Mouse (Mus musculus): ENCODE data around the gene Ubqln3. TPM values are rescaled to one million over a fixed set of nuclear protein-coding genes. Genes with fewer than 3 reads are reported as not detected.

The Ubqln3 gene
- not detected in 2 replicates for polyA plus RNA-seq (2016; fragmentation: Nextera tagmentation; extraction: Ambion mirVana)

- Histone ChIP-seq H3K27ac (no peak within 1 kb of the TSS), H3K4me1 (no peaks in the 10 kb centered on the region), H3K27me3 (ENCODE audit: low read depth, poor library complexity, severe bottlenecking) (no peaks in the 10 kb centered on the region), H3K9me3 (replicated peaks) (no peaks in the 10 kb centered on the region), H3K4me3 (no peak within 1 kb of the TSS), H3K36me3 (no peaks in the 10 kb centered on the region)
- WGBS, result 87% methylated on average over 3 of the region's 3 CpGs
- no peak for DNase-seq (ENCODE audit: low spot score)
Observed at GRCm38 (mm10) chr7:104143179-104143578, at the start of gene Ubqln3. Ubqln3 (minus strand) TSS chr7:104143279.

GRCm38 (mm10) chr7:104191275-104191674, 48.2 kb upstream of the Ubqln3 start:
- H3K27ac ChIP-seq, result no peak overlapping the region
- no peaks in the 10 kb centered on the region for H3K4me1 ChIP-seq
- no peak overlapping the region for H3K4me3 ChIP-seq
- H3K27me3 ChIP-seq (ENCODE audit: low read depth, poor library complexity, severe bottlenecking), result no peaks in the 10 kb centered on the region
- no peak for DNase-seq (ENCODE audit: low spot score)
- no peaks in the 10 kb centered on the region for H3K9me3 ChIP-seq (replicated peaks)
- H3K36me3 ChIP-seq, result no peaks in the 10 kb centered on the region
- 58% methylated on average over 9 of the region's 9 CpGs for WGBS

GRCm38 (mm10) chr7:104183292-104183691, 40.2 kb upstream of the Ubqln3 start, which contains the start of gene Olfr648:
Olfr648 (minus strand) TSS chr7:104183392.
- H3K27ac ChIP-seq, result no peak within 1 kb of the TSS
- WGBS, result 85% methylated on average over 2 of the region's 2 CpGs
- H3K4me1 ChIP-seq, result no peaks in the 10 kb centered on the region
- H3K36me3 ChIP-seq, result no peaks in the 10 kb centered on the region
- no peaks in the 10 kb centered on the region for H3K9me3 ChIP-seq (replicated peaks)
- no peak within 1 kb of the TSS for H3K4me3 ChIP-seq
- no peaks in the 10 kb centered on the region for H3K27me3 ChIP-seq (ENCODE audit: low read depth, poor library complexity, severe bottlenecking)
- no peak for DNase-seq (ENCODE audit: low spot score)

GRCm38 (mm10) chr7:104179074-104179473, 36.0 kb upstream of the Ubqln3 start:
- no peaks in the 10 kb centered on the region for H3K36me3 ChIP-seq
- no peak for DNase-seq (ENCODE audit: low spot score)
- no peaks in the 10 kb centered on the region for H3K27me3 ChIP-seq (ENCODE audit: low read depth, poor library complexity, severe bottlenecking)
- no peaks in the 10 kb centered on the region for H3K9me3 ChIP-seq (replicated peaks)
- no peak overlapping the region for H3K4me3 ChIP-seq
- H3K4me1 ChIP-seq, result no peaks in the 10 kb centered on the region
- H3K27ac ChIP-seq, result no peak overlapping the region
- WGBS, result 90% methylated on average over 1 of the region's 1 CpGs

- H3K4me3 ChIP-seq, result no peak overlapping the region
- H3K27ac ChIP-seq, result no peak overlapping the region
- no peak for DNase-seq (ENCODE audit: low spot score)
- H3K9me3 ChIP-seq (replicated peaks), result no peaks in the 10 kb centered on the region
- H3K36me3 ChIP-seq, result no peaks in the 10 kb centered on the region
- 83% methylated on average over 5 of the region's 5 CpGs for WGBS
- no peaks in the 10 kb centered on the region for H3K27me3 ChIP-seq (ENCODE audit: low read depth, poor library complexity, severe bottlenecking)
- H3K4me1 ChIP-seq, result no peaks in the 10 kb centered on the region
Observed at GRCm38 (mm10) chr7:104178422-104179054, 35.5 kb upstream of the Ubqln3 start.

- DNase-seq (ENCODE audit: low spot score), result no peak
- Histone ChIP-seq H3K9me3 (replicated peaks) (no peaks in the 10 kb centered on the region), H3K27me3 (ENCODE audit: low read depth, poor library complexity, severe bottlenecking) (no peaks in the 10 kb centered on the region), H3K36me3 (no peaks in the 10 kb centered on the region), H3K4me3 (no peak overlapping the region), H3K4me1 (no peaks in the 10 kb centered on the region), H3K27ac (no peak overlapping the region)
- 92% methylated on average over 1 of the region's 1 CpGs for WGBS
Observed at GRCm38 (mm10) chr7:104175085-104175484, 32.0 kb upstream of the Ubqln3 start.

GRCm38 (mm10) chr7:104169634-104170204, 26.6 kb upstream of the Ubqln3 start:
- WGBS, result 82% methylated on average over 6 of the region's 6 CpGs
- no peaks in the 10 kb centered on the region for H3K27me3 ChIP-seq (ENCODE audit: low read depth, poor library complexity, severe bottlenecking)
- H3K9me3 ChIP-seq (replicated peaks), result no peaks in the 10 kb centered on the region
- no peak overlapping the region for H3K27ac ChIP-seq
- H3K36me3 ChIP-seq, result no peaks in the 10 kb centered on the region
- no peaks in the 10 kb centered on the region for H3K4me1 ChIP-seq
- no peak overlapping the region for H3K4me3 ChIP-seq
- DNase-seq (ENCODE audit: low spot score), result no peak

GRCm38 (mm10) chr7:104167105-104167504, 24.0 kb upstream of the Ubqln3 start:
- H3K4me1 ChIP-seq, result no peaks in the 10 kb centered on the region
- H3K4me3 ChIP-seq, result no peak overlapping the region
- no peak overlapping the region for H3K27ac ChIP-seq
- 87% methylated on average over 6 of the region's 6 CpGs for WGBS
- no peaks in the 10 kb centered on the region for H3K27me3 ChIP-seq (ENCODE audit: low read depth, poor library complexity, severe bottlenecking)
- H3K9me3 ChIP-seq (replicated peaks), result no peaks in the 10 kb centered on the region
- H3K36me3 ChIP-seq, result no peaks in the 10 kb centered on the region
- no peak for DNase-seq (ENCODE audit: low spot score)

- 79% methylated on average over 2 of the region's 2 CpGs for WGBS
- no peak for DNase-seq (ENCODE audit: low spot score)
- Histone ChIP-seq H3K4me3 (no peak within 1 kb of the TSS), H3K9me3 (replicated peaks) (no peaks in the 10 kb centered on the region), H3K27me3 (ENCODE audit: low read depth, poor library complexity, severe bottlenecking) (no peaks in the 10 kb centered on the region), H3K36me3 (no peaks in the 10 kb centered on the region), H3K4me1 (no peaks in the 10 kb centered on the region), H3K27ac (no peak within 1 kb of the TSS)
Observed at GRCm38 (mm10) chr7:104150456-104150855, 7.4 kb upstream of the Ubqln3 start, which contains the start of gene Ubqlnl. Ubqlnl (minus strand) TSS chr7:104150556.

GRCm38 (mm10) chr7:104137305-104137704, 5.8 kb downstream of the Ubqln3 start, which contains the start of gene Olfr643:
Olfr643 (minus strand) TSS chr7:104137405.
- no peaks in the 10 kb centered on the region for H3K27me3 ChIP-seq (ENCODE audit: low read depth, poor library complexity, severe bottlenecking)
- H3K9me3 ChIP-seq (replicated peaks), result no peaks in the 10 kb centered on the region
- H3K27ac ChIP-seq, result no peak within 1 kb of the TSS
- WGBS, result 92% methylated on average over 5 of the region's 5 CpGs
- H3K36me3 ChIP-seq, result no peaks in the 10 kb centered on the region
- no peaks in the 10 kb centered on the region for H3K4me1 ChIP-seq
- no peak for DNase-seq (ENCODE audit: low spot score)
- no peak within 1 kb of the TSS for H3K4me3 ChIP-seq

GRCm38 (mm10) chr7:104129726-104130125, 13.4 kb downstream of the Ubqln3 start, which contains the start of gene Ubqln5:
Ubqln5 (minus strand) TSS chr7:104129826.
- Histone ChIP-seq H3K27ac (no peak within 1 kb of the TSS), H3K36me3 (no peaks in the 10 kb centered on the region), H3K27me3 (ENCODE audit: low read depth, poor library complexity, severe bottlenecking) (no peaks in the 10 kb centered on the region), H3K4me1 (no peaks in the 10 kb centered on the region), H3K9me3 (replicated peaks) (no peaks in the 10 kb centered on the region), H3K4me3 (no peak within 1 kb of the TSS)
- 97% methylated on average over 5 of the region's 5 CpGs for WGBS
- no peak for DNase-seq (ENCODE audit: low spot score)

GRCm38 (mm10) chr7:104104757-104104972, 38.4 kb downstream of the Ubqln3 start, which contains the start of gene Olfr646:
Olfr646 (plus strand) TSS chr7:104104873.
- H3K4me3 ChIP-seq, result no peak within 1 kb of the TSS
- no peaks in the 10 kb centered on the region for H3K36me3 ChIP-seq
- H3K27me3 ChIP-seq (ENCODE audit: low read depth, poor library complexity, severe bottlenecking), result no peaks in the 10 kb centered on the region
- no peaks in the 10 kb centered on the region for H3K9me3 ChIP-seq (replicated peaks)
- no peak for DNase-seq (ENCODE audit: low spot score)
- H3K27ac ChIP-seq, result no peak within 1 kb of the TSS
- H3K4me1 ChIP-seq, result no peaks in the 10 kb centered on the region

GRCm38 (mm10) chr7:104103913-104104756, 38.9 kb downstream of the Ubqln3 start:
- DNase-seq (ENCODE audit: low spot score), result no peak
- H3K27me3 ChIP-seq (ENCODE audit: low read depth, poor library complexity, severe bottlenecking), result no peaks in the 10 kb centered on the region
- H3K4me1 ChIP-seq, result no peaks in the 10 kb centered on the region
- no peaks in the 10 kb centered on the region for H3K9me3 ChIP-seq (replicated peaks)
- H3K36me3 ChIP-seq, result no peaks in the 10 kb centered on the region
- H3K4me3 ChIP-seq, result no peak overlapping the region
- H3K27ac ChIP-seq, result no peak overlapping the region
- WGBS, result 55% methylated on average over 4 of the region's 4 CpGs

All from limb, embryonic 10.5 days (tissue).